ENCODE assay signal across 25 mouse cellular contexts in the genomic region with DNA sequence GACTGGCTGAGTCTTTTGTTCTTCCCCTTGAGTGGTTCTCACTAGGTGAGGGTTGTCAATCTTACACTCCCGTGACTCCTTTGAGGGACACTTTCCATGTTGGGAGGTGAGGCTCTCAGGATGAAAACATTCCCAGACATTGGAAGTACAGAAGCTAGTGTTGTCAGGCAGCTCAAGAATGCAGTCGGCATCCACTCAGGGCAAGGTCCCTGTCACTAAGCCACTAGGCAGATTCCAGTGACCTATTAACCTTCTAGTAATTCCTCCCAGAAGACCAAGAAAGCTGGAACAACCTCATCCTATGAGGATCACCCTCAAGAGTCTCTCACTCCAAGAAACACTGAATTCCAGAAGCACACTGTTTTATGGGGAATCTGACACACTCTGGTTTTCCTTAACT. TPM values are rescaled to one million over a fixed set of nuclear protein-coding genes. Genes with fewer than 3 reads are reported as not detected.
DNase-seq lines count a peak whose midpoint lies in the region; ATAC-seq lines count a peak whose summit lies in the region.
"Had no signal": no experiment of that assay in that cellular context is flagged by ENCODE, and none has a peak within 500 bp of the region (broad histone marks: within the 10 kb centered on the region; RNA-seq: fewer than 3 reads in every experiment).

No protein-coding gene starts in this region.

- 45% methylated on average over 2 of the region's 2 CpGs for WGBS in liver, embryonic 15.5 days (ENCODE audit: insufficient replicate concordance)
- WGBS in intestine, embryonic 16.5 days, result 26% methylated on average over 2 of the region's 2 CpGs

- no peak overlapping the region for H3K4me2 ChIP-seq in liver, embryonic 15.5 days
- no peak overlapping the region for H3K4me2 ChIP-seq in intestine, embryonic 16.5 days (ENCODE audit: low read depth, low read length)
- H3K4me2 ChIP-seq: embryonic facial prominence, embryonic 12.5 days; embryonic facial prominence, embryonic 15.5 days; heart, embryonic 11.5 days; hindbrain, embryonic 12.5 days; hindbrain, embryonic 15.5 days had no signal

- H3K4me1 ChIP-seq in liver, embryonic 15.5 days (replicated peaks), result peaks cover 11% of the 10 kb centered on the region
- peaks cover 9% of the 10 kb centered on the region for H3K4me1 ChIP-seq in intestine, embryonic 16.5 days (ENCODE audit: control insufficient read depth, insufficient read depth, low read length)
- H3K4me1 ChIP-seq: embryonic facial prominence, embryonic 12.5 days; hindbrain, embryonic 12.5 days; hindbrain, embryonic 15.5 days had no signal

- H3K27ac ChIP-seq in liver, embryonic 15.5 days (replicated peaks), result 0 out of 2 replicates have a peak overlapping the region, but pooled peaks have one; percentile 1
- peak overlapping the region; percentile 29 for H3K27ac ChIP-seq in intestine, embryonic 16.5 days (ENCODE audit: low read length)
- H3K27ac ChIP-seq: embryonic facial prominence, embryonic 12.5 days; embryonic facial prominence, embryonic 15.5 days; hindbrain, embryonic 12.5 days; hindbrain, embryonic 15.5 days had no signal

- no peak for ATAC-seq in liver, embryonic 15.5 days (ENCODE audit: insufficient read depth)
- ATAC-seq in intestine, embryonic 16.5 days, result peak; percentile 12
- ATAC-seq: forebrain, embryonic 14.5 days had no signal

- H3K9ac ChIP-seq in liver, embryonic 15.5 days, result no peak overlapping the region
- H3K9ac ChIP-seq in intestine, embryonic 16.5 days (ENCODE audit: low read depth, low read length), result no peak overlapping the region
- H3K9ac ChIP-seq: embryonic facial prominence, embryonic 12.5 days; embryonic facial prominence, embryonic 15.5 days; hindbrain, embryonic 12.5 days; hindbrain, embryonic 15.5 days had no signal

- no peak overlapping the region for H3K4me3 ChIP-seq in liver, embryonic 15.5 days (replicated peaks)
- no peak overlapping the region for H3K4me3 ChIP-seq in intestine, embryonic 16.5 days (ENCODE audit: low read length)
- H3K4me3 ChIP-seq: embryonic facial prominence, embryonic 12.5 days; embryonic facial prominence, embryonic 15.5 days; hindbrain, embryonic 12.5 days; hindbrain, embryonic 15.5 days had no signal

- H3K36me3 ChIP-seq in liver, embryonic 15.5 days (replicated peaks), result no peaks in the 10 kb centered on the region
- no peaks in the 10 kb centered on the region for H3K36me3 ChIP-seq in intestine, embryonic 16.5 days (ENCODE audit: control insufficient read depth, insufficient read depth, low read length)
- H3K36me3 ChIP-seq: embryonic facial prominence, embryonic 12.5 days; embryonic facial prominence, embryonic 15.5 days; G1E; hindbrain, embryonic 12.5 days; hindbrain, embryonic 15.5 days had no signal

- H3K9me3 ChIP-seq in liver, embryonic 15.5 days (replicated peaks), result no peaks in the 10 kb centered on the region
- H3K9me3 ChIP-seq in intestine, embryonic 16.5 days (ENCODE audit: control insufficient read depth, low read length), result peaks cover 3% of the 10 kb centered on the region
- H3K9me3 ChIP-seq: embryonic facial prominence, embryonic 15.5 days; G1E; hindbrain, embryonic 15.5 days had no signal

- no peak for DNase-seq in liver
- peak; percentile 50 for DNase-seq in Muller cell, postnatal 12 days (ENCODE audit: inconsistent ontology term)
- DNase-seq in yolk sac, embryonic 10.5 days (ENCODE audit: low spot score), result peak; percentile 59
- no peak for DNase-seq in testis, postnatal 10 days (ENCODE audit: low spot score)
- no peak for DNase-seq in right cerebral cortex, postnatal 14 days
- DNase-seq: adrenal gland, adult 2 months; adrenal gland, postnatal 14 days; B cell, adult 2 months; cerebellum, adult 11 months; cerebellum, adult 2 months; cerebellum, adult 9-11 months; cerebellum, postnatal 25 days; gastrocnemius, postnatal 10 days; gastrocnemius, postnatal 36 days; heart, adult 11 months had no signal

- no peaks in the 10 kb centered on the region for H3K27me3 ChIP-seq in liver, embryonic 15.5 days
- no peaks in the 10 kb centered on the region for H3K27me3 ChIP-seq in intestine, embryonic 16.5 days (replicated peaks; ENCODE audit: control insufficient read depth, insufficient read depth, low read length)
- H3K27me3 ChIP-seq: CH12.LX; embryonic facial prominence, embryonic 12.5 days; embryonic facial prominence, embryonic 15.5 days; hindbrain, embryonic 15.5 days had no signal

RNA-seq across cellular contexts. Expression of gene Cebpa, which starts 11.0 kb away (rescaled TPM):
- 11.0 and 13.8 TPM in 2 replicates for polyA plus RNA-seq in liver, embryonic 15.5 days (2015; fragmentation: Nextera tagmentation; extraction: Ambion mirVana)
- 9.9 and 11.7 TPM in 2 replicates for polyA plus RNA-seq in intestine, embryonic 16.5 days (2015; fragmentation: Nextera tagmentation; extraction: Ambion mirVana)

RNA-seq across cellular contexts. Expression of gene Cebpg, which starts 51.7 kb away (rescaled TPM):
- polyA plus RNA-seq in liver, embryonic 15.5 days (2015; fragmentation: Nextera tagmentation; extraction: Ambion mirVana), result 20.2 and 22.1 TPM in 2 replicates
- polyA plus RNA-seq in intestine, embryonic 16.5 days (2015; fragmentation: Nextera tagmentation; extraction: Ambion mirVana), result 43.4 and 46.4 TPM in 2 replicates

Comparison
In these comparisons a context has a peak if more than half of its experiments do, and no peak if none do; other contexts are left out.
1. DNase-seq: peak in Muller cell, postnatal 12 days (single experiment) and yolk sac, embryonic 10.5 days (single experiment); none in liver (single experiment), testis, postnatal 10 days (single experiment) and right cerebral cortex, postnatal 14 days (single experiment).